Mouse (Mus musculus): ENCODE results near the gene Mgll.

- TF ChIP-seq CTCF (IDR thresholded peaks at IDR 0.05; ENCODE audit: insufficient read depth, low read length) (no peak), POLR2A (IDR thresholded peaks at IDR 0.05; ENCODE audit: borderline replicate concordance, extremely low read depth, low read depth, low read length) (no peak)
Measured at GRCm38 (mm10) chr6:88873965-88874867, 150.0 kb downstream of the Mgll start.

Measured in lung, adult 2 months (tissue).